Mouse (Mus musculus) thymus, postnatal 0 days (tissue): Measurements from ENCODE around the gene Rbfox1. TPM values are rescaled to one million over a fixed set of nuclear protein-coding genes. Genes with fewer than 3 reads are reported as not detected.

Experiments used
- DNase-seq: peaks from one replicate; pipeline ENCODE4 v3.0.0-alpha.2; 2015; ENCODE audit warnings: low spot score
- polyA plus RNA-seq: library from polyadenylated mRNA; unstranded; fragments of >200 nt; fragmentation: Nextera tagmentation; extraction: Ambion mirVana; gene quantifications from 2 replicates; pipeline ENCODE4 v1.2.1, GENCODE M21; 2015

The Rbfox1 gene
- polyA plus RNA-seq, 1 experiment from 2014 or later: 3.2 TPM

DNA sequence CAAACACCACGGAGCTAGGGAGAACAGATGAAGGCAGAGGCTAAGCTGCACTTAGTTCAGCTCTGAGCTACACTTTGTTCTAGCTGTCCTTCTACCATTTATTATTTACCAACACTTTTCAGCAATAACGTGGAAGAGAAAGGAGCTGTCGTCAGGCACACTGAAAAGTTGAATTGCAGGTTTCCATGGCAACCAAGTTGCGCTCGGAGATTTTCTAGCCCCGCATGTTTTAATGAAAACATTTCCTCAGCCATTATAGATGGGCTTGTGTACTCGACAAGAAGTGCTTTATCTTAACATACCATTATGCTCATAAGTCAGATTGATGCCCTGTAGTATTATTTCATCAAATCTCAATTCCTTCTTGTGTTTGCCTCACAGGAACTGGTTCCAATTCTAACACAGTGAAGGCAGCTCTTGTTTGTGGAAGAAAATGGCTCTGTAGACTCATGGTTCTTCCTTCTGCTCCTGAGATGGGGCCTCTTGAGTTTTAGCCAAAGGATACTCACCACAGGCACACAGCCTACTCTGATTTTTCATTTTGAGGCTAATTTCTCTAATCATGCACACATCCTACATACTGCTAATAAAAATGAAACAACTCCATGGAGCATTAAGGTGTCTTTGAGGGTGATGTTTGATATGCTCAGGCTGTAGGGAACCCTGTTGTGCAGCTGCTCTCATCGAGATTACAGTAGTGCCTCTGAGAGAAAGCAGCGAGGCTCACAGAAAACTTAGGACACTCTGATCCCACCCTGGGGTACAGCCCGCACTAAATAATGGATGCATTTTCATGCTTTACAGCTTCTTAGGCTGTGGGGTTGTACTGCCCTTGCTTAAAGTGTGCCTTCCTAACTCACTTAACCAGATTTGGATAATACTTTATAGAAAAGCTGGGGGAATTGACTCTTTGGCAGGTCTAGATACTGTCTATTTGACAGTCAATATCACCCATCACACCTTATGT, 107.2 kb downstream of the Rbfox1 start:
- no peak for DNase-seq

- DNase-seq: no peak
These were observed 112.0 kb downstream of the Rbfox1 start for GRCm38 (mm10) chr16:5997136-5997535.

GRCm38 (mm10) chr16:5997651-5998050, 112.5 kb downstream of the Rbfox1 start:
- no peak for DNase-seq

- DNase-seq: no peak
These were observed 114.9 kb downstream of the Rbfox1 start for GRCm38 (mm10) chr16:6000016-6000415.

DNA sequence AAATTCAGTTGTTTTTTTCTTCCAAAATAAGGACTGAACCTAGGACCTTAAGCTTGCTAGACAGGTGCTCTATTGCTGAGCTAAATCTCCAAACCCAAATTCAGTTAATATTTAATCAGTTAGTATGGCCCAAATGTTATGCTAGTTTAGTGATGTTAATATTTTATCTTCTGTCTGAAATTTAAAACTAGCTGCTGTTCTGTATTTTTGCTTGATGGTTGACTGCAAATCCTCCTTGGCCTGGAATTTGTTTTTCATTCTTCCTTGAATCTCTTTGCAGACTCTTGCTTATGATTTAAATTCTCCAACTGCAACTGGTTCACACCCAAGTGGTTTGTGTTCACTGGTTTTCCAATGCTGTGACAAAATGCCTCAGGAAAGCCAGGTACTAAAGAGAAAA, 121.8 kb downstream of the Rbfox1 start:
- no peak for DNase-seq

DNA sequence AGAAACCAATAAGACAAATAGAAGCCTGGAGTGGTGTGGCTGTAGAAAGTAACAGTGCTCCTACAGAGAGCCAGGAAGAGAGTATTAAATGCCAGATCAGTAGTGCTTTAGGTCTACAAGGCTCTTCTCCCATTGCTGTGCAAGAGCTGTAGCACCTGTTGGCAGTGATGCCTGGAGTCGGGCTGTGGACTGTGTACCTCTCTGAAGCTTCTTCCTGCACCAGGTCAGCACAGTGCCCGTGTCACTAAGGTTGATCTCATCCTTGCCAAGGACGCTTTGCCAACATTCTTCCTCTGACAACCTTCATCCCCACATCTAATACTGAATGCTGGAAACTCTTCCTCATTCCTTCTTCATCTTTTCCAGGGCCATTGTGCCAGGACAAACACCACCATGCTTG, 127.7 kb downstream of the Rbfox1 start:
- no peak for DNase-seq

DNA sequence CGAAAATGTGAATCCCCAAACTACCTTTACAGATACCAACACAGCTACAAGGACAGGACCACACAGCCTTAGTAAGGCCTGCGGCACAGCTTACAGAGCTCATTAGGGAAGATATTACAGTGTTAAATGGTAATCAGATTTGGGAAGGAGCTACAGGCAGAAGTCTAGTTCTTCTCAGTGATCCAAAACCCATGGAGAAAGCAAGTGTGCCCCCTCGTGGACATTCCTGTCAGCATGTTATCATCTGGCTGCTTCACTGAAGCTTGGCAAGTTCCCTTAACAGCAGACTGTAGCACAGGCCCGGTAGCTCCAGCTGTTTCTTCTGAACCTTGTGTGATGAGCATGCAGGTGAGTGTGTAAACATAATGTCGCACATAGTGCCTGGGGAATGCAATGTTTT, 133.5 kb downstream of the Rbfox1 start:
- peak; percentile 6 for DNase-seq

DNA sequence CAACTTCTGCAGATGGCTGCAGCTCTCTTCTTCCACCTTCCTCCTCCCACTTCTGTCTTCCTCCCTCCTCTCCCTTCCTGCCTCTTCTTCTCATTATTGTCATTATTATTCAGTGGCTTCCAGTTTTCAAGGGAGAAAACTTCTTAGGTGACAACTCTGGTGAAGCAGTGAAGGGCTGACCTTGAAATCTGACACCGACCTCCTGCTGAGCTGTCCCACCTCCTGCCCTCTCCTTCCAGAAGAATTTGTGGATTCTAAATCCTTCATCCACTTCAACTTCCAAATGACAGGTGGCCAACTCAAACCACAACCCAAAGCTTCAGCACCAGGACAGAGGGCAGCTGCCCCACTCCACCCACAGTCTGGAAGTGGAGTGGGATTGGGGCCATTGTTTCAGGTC, 134.2 kb downstream of the Rbfox1 start:
- no peak for DNase-seq

DNA sequence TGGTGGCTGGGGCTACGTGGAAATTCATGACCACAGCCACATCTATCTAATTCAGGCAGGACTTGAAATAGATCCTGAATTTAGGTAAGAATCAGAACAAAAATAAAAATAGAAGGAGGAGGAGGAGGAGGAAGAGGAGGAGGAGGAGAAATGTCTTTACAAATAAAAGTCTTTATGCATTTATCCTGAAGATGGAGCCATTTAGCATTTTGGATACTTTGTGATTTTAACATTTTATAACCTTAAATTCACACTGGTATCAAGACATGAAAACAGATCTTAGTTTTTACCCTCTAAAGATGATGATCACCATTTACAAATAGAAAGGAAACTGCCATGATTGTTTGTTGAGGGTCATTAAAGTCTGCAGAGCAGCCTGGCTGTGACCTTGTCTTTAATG, 146.1 kb downstream of the Rbfox1 start:
- DNase-seq: no peak

DNA sequence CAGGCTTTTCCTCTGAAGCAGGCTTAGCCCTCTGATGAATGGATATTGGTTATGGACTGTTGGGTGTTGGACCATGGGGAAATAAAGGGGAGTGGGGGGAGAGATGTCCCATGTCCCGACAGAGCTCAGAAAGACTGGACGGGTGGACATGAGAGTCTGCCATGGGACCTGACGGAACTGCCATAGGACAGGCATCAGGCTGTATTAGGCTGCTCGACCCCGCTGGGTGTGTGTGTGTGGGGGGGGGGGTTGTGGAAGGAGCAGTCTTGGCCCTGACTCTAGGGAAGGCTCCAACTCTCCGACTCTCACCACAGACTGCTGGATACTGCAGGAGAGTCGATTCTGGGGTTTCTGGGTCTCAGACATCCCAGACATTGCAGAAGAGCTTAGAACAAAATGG, 147.4 kb downstream of the Rbfox1 start:
- DNase-seq: no peak

- DNase-seq: no peak
These were observed 149.7 kb downstream of the Rbfox1 start for GRCm38 (mm10) chr16:6034876-6035275.

DNA sequence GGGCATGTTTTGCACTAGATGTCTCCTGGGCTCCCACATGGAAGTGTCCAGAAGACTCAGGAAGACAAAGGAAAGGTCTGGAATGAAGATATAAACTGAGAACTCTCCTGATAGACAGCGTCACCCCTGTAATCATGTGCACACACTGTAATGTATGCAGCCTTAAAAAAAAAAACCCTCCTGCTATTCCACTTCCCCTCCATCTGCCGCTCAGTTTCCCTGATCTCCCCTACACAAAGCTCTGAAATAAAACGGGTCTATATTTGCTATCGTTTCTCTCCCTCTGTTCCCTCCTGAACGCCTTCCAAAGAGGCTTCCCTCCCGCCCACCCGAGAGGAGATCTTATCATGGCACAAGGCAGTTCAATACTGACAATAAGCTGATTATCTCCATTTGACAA, 151.9 kb downstream of the Rbfox1 start:
- no peak for DNase-seq

DNA sequence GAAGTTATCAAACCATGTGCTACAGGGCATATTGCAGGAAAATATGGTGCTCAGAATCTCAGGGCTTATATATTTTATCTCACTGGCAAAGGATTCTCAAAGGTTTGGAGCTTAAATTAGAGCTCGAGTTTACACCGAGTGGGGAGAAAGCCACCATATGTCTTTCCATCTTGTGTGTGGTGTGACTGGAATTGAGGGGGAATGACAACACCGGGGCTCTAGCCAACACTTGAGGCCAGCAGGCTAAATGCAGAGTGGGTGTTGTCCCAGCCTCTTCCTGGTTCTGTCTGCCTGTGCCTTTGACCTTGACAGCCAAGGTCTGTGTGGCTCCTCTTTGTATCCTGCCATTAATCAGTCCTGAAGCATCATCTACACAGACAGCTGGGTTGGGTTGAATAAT, 157.6 kb downstream of the Rbfox1 start:
- DNase-seq: no peak

GRCm38 (mm10) chr16:6048601-6049000, 163.4 kb downstream of the Rbfox1 start:
- no peak for DNase-seq

- no peak for DNase-seq
These were observed 177.3 kb downstream of the Rbfox1 start for GRCm38 (mm10) chr16:6062495-6062894.

- no peak for DNase-seq
These were observed 180.3 kb downstream of the Rbfox1 start for GRCm38 (mm10) chr16:6065481-6065880.

DNA sequence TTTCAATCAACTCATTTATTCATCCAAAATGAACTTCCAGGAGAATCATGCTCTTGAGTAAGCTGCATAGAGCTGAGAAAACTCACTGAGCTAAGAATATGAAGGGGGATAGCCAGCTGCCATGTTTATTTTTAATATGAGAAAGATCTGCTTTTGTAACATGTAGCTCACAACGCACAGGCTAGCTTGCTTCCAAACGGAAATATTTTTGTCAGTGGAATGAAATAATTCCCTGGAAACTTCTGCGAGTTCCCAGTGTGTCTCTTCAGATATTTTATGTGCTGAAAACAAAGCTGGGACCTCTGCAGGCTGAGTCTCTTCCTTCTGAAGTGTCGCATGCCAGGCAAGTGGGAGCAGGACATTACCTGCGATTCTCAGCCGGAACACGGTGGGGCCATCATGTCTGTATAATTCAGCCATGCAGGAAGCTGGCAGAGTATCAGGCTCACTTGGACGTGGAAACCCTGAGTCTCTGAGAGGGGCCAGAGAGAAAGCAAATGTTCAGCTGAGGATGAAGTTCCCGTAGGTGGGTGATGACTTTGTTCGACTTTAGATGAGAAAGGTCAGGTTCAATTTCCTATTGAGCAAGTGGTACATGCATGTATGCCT, 190.4 kb downstream of the Rbfox1 start:
- DNase-seq: no peak

DNA sequence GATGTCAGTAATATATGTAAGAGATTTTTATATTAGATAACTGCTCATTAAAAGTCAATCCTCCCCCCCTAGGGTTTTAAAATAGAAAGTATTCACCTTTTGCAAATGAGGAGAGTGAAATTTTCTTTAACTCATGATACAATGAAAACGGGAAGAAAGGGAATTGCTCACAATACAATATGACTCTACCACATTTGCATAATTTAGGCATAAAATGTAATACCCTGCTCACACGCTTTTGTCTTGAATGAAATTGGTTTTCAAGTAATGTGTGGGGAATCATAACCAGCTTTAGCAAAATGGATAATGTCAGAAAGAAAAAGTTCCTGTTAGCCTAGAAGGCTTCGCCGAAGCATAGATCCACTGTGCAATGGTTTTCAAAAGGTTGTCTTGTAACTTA, 193.9 kb downstream of the Rbfox1 start:
- no peak for DNase-seq

GRCm38 (mm10) chr16:6084701-6085365, 199.7 kb downstream of the Rbfox1 start:
- no peak for DNase-seq

GRCm38 (mm10) chr16:6086200-6086599, 201.0 kb downstream of the Rbfox1 start:
- no peak for DNase-seq

DNA sequence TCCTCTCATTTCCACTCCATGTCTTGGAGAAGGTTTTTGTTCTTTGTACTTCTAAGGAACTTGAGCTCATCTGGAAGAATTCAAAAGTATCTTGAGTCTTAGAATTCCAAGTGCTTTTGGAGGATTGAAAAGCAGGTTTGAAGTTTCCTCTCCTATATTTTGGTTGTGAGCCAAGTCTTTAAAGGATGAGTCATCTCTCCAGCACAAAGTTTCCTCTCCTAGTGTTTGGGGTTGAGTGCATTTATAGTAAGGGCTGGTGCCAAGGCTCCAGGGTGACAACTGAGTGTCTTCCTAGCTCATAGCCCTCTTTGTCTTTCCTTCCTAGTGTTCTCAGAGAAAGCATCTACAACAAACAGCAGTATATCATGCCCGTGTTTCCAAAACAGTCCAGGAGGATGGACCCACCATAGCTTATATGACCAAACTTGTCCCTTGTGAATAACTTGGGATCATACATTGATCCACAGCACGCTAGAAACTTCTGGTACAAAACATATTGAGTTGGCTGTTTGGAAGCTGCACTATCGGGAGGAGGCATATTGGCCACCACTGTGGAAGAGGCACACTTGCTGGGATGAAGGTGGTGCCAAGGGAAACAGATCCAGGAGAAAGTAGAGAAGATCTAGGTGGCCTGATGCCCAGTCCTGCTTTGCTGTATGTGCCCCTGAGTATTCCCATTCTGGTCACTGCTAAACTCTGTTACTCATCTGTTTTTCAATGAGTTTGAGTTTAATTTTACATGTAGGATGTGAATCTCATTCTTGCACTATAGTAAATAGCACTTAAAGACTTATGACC, 206.4 kb downstream of the Rbfox1 start:
- DNase-seq: no peak
